Mouse (Mus musculus) adrenal gland, postnatal 25 days (tissue): Measurements from ENCODE around the gene Ptprk. TPM values are rescaled to one million over a fixed set of nuclear protein-coding genes. Genes with fewer than 3 reads are reported as not detected.

ENCODE experiments used
- microRNA-seq, 2 experiments: library from miRNA; unstranded; fragments of <30 nt; microRNA quantifications; one replicate each; pipeline ENCODE4 v1.2.0; 2021
- total RNA-seq: library from RNA; stranded (reverse); gene quantifications from 2 replicates; pipeline ENCODE4 v1.2.3, GENCODE M21; 2021

The Ptprk gene
- total RNA-seq, 1 experiment from 2014 or later = 22.6 TPM

Small RNA genes within 50 kb of the gene (microRNA-seq; reads per million reads assigned to microRNA genes)
- gene Gm22370 = 0 reads per million in 2 experiments
